Comparison of ENCODE assay signal across 8 mouse cellular contexts in genomic region chr9:78477021-78477551, GRCm38 (mm10). TPM values are rescaled to one million over a fixed set of nuclear protein-coding genes. Genes with fewer than 3 reads are reported as not detected.
DNase-seq lines count a peak whose midpoint lies in the region; ATAC-seq lines count a peak whose summit lies in the region.

No protein-coding gene starts in this region.

- H3K27me3 ChIP-seq in liver, embryonic 12.5 days (replicated peaks) = no peaks in the 10 kb centered on the region
- H3K27me3 ChIP-seq in stomach, embryonic 16.5 days (ENCODE audit: control insufficient read depth, insufficient read depth, low read length) = no peaks in the 10 kb centered on the region

- H3K4me1 ChIP-seq in liver, embryonic 12.5 days = peaks cover 19% of the 10 kb centered on the region
- H3K4me1 ChIP-seq in stomach, embryonic 16.5 days (ENCODE audit: control insufficient read depth, insufficient read depth, low read length) = peaks cover 3% of the 10 kb centered on the region; the same call in 1 of the 2 replicates

- peak; percentile 39 for DNase-seq in kidney, postnatal 14 days
- no peak for DNase-seq in kidney, adult 11 months
- DNase-seq in T-cell, adult 2 months (ENCODE audit: low spot score) = peak; percentile 32
- DNase-seq in forelimb bud, embryonic 11.5 days (ENCODE audit: low read depth, low spot score) = peak; percentile 68
- no peak for DNase-seq in adrenal gland, postnatal 36 days
- DNase-seq in adrenal gland, adult 2 months = no peak

- peak overlapping the region; percentile 71 for H3K27ac ChIP-seq in liver, embryonic 12.5 days
- peak overlapping the region; percentile 5; the same call in 1 of the 2 replicates for H3K27ac ChIP-seq in stomach, embryonic 16.5 days (ENCODE audit: low read length)

- 2% methylated on average over 5 of the region's 5 CpGs for WGBS in liver, embryonic 12.5 days (ENCODE audit: insufficient replicate concordance)
- 9% methylated on average over 5 of the region's 5 CpGs for WGBS in stomach, embryonic 16.5 days

- peaks cover 84% of the 10 kb centered on the region for H3K36me3 ChIP-seq in liver, embryonic 12.5 days
- H3K36me3 ChIP-seq in stomach, embryonic 16.5 days (ENCODE audit: control insufficient read depth, insufficient read depth, low read length) = peaks cover 19% of the 10 kb centered on the region

- peak; percentile 1 for ATAC-seq in liver, embryonic 12.5 days
- no peak for ATAC-seq in stomach, embryonic 16.5 days (ENCODE audit: insufficient read depth, low FRiP score)

- H3K9me3 ChIP-seq in liver, embryonic 12.5 days (replicated peaks) = no peaks in the 10 kb centered on the region
- no peaks in the 10 kb centered on the region for H3K9me3 ChIP-seq in stomach, embryonic 16.5 days (replicated peaks; ENCODE audit: control insufficient read depth, low read length)

- H3K4me3 ChIP-seq in liver, embryonic 12.5 days = no peak overlapping the region
- H3K4me3 ChIP-seq in stomach, embryonic 16.5 days (replicated peaks; ENCODE audit: low read length) = no peak overlapping the region

- H3K4me2 ChIP-seq in liver, embryonic 12.5 days = no peak overlapping the region
- no peak overlapping the region for H3K4me2 ChIP-seq in stomach, embryonic 16.5 days (ENCODE audit: low read depth, low read length)

- no peak overlapping the region for H3K9ac ChIP-seq in liver, embryonic 12.5 days
- no peak overlapping the region for H3K9ac ChIP-seq in stomach, embryonic 16.5 days (ENCODE audit: low read length)

RNA-seq across cellular contexts. Expression of gene Eef1a1, which starts 11.9 kb away (rescaled TPM):
- 2,705 and 2,706 TPM in 2 replicates for polyA plus RNA-seq in liver, embryonic 12.5 days (2016; fragmentation: Nextera tagmentation; extraction: Ambion mirVana)
- polyA plus RNA-seq in stomach, embryonic 16.5 days (2015; fragmentation: Nextera tagmentation; extraction: Ambion mirVana) = 4,219 and 4,255 TPM in 2 replicates
- total RNA-seq in adrenal gland, postnatal 36 days (2021) = 1,000 to 10,000 TPM; 6,718 to 6,967 TPM
- total RNA-seq in adrenal gland, adult 2 months (2021) = 1,000 to 10,000 TPM; 6,873 to 9,883 TPM
- polyA plus RNA-seq in adrenal gland, adult 2 months (2012; rRNA removed) = 813 and 861 TPM in 2 replicates

RNA-seq across cellular contexts. Expression of gene Gm17324, which starts 28.5 kb away (rescaled TPM):
- polyA plus RNA-seq in liver, embryonic 12.5 days (2016; fragmentation: Nextera tagmentation; extraction: Ambion mirVana) = 1.0 and 1.1 TPM in 2 replicates
- polyA plus RNA-seq in stomach, embryonic 16.5 days (2015; fragmentation: Nextera tagmentation; extraction: Ambion mirVana) = 0.62 and 0.70 TPM in 2 replicates
- total RNA-seq in adrenal gland, postnatal 36 days (2021) = under 1 TPM in 1 of 2 experiments, not detected in 1; 0.30 TPM
- not detected for total RNA-seq in adrenal gland, adult 2 months (2021)
- 0.95 and 1.5 TPM in 2 replicates for polyA plus RNA-seq in adrenal gland, adult 2 months (2012; rRNA removed)

RNA-seq across cellular contexts. Expression of gene Mto1, which starts 29.1 kb away (rescaled TPM):
- 29.3 and 33.3 TPM in 2 replicates for polyA plus RNA-seq in liver, embryonic 12.5 days (2016; fragmentation: Nextera tagmentation; extraction: Ambion mirVana)
- 24.4 and 26.0 TPM in 2 replicates for polyA plus RNA-seq in stomach, embryonic 16.5 days (2015; fragmentation: Nextera tagmentation; extraction: Ambion mirVana)
- 10 to 100 TPM; 29.4 to 30.8 TPM for total RNA-seq in adrenal gland, postnatal 36 days (2021)
- total RNA-seq in adrenal gland, adult 2 months (2021) = 10 to 100 TPM; 26.6 to 27.7 TPM
- polyA plus RNA-seq in adrenal gland, adult 2 months (2012; rRNA removed) = 57.4 and 76.5 TPM in 2 replicates

RNA-seq across cellular contexts. Expression of gene Cgas, which starts 34.0 kb away (rescaled TPM):
- polyA plus RNA-seq in liver, embryonic 12.5 days (2016; fragmentation: Nextera tagmentation; extraction: Ambion mirVana) = 1.4 and 1.5 TPM in 2 replicates
- polyA plus RNA-seq in stomach, embryonic 16.5 days (2015; fragmentation: Nextera tagmentation; extraction: Ambion mirVana) = 2.2 and 2.9 TPM in 2 replicates
- total RNA-seq in adrenal gland, postnatal 36 days (2021) = 1 to 10 TPM in 1 of 2 experiments, under 1 TPM in 1; 0.69 to 1.4 TPM
- under 1 TPM; 0.52 to 0.73 TPM for total RNA-seq in adrenal gland, adult 2 months (2021)
- polyA plus RNA-seq in adrenal gland, adult 2 months (2012; rRNA removed) = 0.49 and 0.67 TPM in 2 replicates

Comparison
In these comparisons a context has a peak if more than half of its experiments do, and no peak if none do; other contexts are left out.
1. DNase-seq: peak in kidney, postnatal 14 days (single experiment), T-cell, adult 2 months (single experiment) and forelimb bud, embryonic 11.5 days (single experiment); none in kidney, adult 11 months (single experiment), adrenal gland, postnatal 36 days (0 of 2) and adrenal gland, adult 2 months (single experiment).